Mouse (Mus musculus): ENCODE results near the gene Cidec. TPM values are rescaled to one million over a fixed set of nuclear protein-coding genes. Genes with fewer than 3 reads are reported as not detected.

Gene Cidec
- polyA plus RNA-seq, 1 experiment from 2014 or later, result 1.3 TPM

DNA sequence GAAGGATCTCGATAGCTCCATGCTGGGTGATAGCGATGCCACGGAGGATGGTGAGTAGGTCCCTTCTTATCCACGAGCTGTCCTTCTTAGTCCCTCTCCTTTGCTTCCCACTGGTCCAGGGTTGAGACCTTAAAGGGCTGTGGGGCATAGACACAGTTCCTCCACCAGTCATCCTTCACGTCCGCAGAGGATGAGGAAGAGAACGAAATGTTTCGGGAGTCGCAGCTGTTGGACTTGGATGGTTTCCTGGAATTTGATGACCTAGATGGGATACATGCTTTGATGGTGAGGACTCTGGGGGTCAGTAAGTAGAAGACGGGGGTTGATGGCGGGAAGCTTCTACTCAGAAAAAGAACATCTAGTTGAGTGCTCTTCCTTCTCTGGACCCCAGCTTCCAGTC is 40.7 kb downstream of the Cidec start:
- WGBS, result 86% methylated on average over 11 of the region's 11 CpGs
- ATAC-seq (no peak), DNase-seq (ENCODE audit: low spot score) (no peak)
- Histone ChIP-seq H3K9me3 (ENCODE audit: low read length) (no peaks in the 10 kb centered on the region), H3K4me3 (ENCODE audit: low read depth, low read length) (no peak overlapping the region), H3K27me3 (replicated peaks; ENCODE audit: insufficient read depth, low read length) (no peaks in the 10 kb centered on the region), H3K4me2 (replicated peaks; ENCODE audit: low read depth, low read length) (no peak overlapping the region), H3K27ac (ENCODE audit: low read length) (no peak overlapping the region), H3K4me1 (ENCODE audit: insufficient read depth, low read depth, low read length) (no peaks in the 10 kb centered on the region), H3K36me3 (ENCODE audit: insufficient read depth, low read length) (peaks cover 4% of the 10 kb centered on the region), H3K9ac (replicated peaks; ENCODE audit: low read depth) (no peak overlapping the region)
- TF ChIP-seq CTCF (IDR thresholded peaks at IDR 0.05) (no peak), EP300 (IDR thresholded peaks at IDR 0.05) (no peak)

DNA sequence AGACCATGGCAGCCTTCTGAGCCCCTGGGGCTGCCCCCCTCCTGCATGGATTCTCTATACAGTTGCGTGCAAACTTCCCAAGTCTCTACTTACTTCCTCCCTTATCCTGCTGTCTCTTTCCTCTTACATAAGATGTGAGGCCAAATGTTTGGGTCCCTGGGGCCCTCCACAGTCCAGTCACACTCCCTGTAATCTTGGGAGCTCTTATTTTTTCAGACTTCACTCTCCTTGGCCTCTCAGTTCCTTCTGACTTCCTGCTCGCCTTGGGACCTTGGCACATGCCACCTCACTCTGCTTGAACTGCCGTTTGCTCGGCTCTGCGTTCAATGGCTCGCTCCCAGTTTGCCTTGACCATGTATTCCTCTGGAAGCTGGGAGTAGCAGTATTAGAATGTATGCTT is 41.6 kb downstream of the Cidec start:
- no peak overlapping the region for H3K4me2 ChIP-seq (replicated peaks; ENCODE audit: low read depth, low read length)
- ATAC-seq (no peak), DNase-seq (ENCODE audit: low spot score) (no peak)
- no peak overlapping the region for H3K4me3 ChIP-seq (ENCODE audit: low read depth, low read length)
- H3K9ac ChIP-seq (replicated peaks; ENCODE audit: low read depth), result no peak overlapping the region
- H3K9me3 ChIP-seq (ENCODE audit: low read length), result no peaks in the 10 kb centered on the region
- WGBS, result 84% methylated on average over 6 of the region's 6 CpGs
- no peaks in the 10 kb centered on the region for H3K4me1 ChIP-seq (ENCODE audit: insufficient read depth, low read depth, low read length)
- TF ChIP-seq EP300 (IDR thresholded peaks at IDR 0.05) (no peak), CTCF (IDR thresholded peaks at IDR 0.05) (no peak)
- H3K27ac ChIP-seq (ENCODE audit: low read length), result no peak overlapping the region
- H3K27me3 ChIP-seq (replicated peaks; ENCODE audit: insufficient read depth, low read length), result no peaks in the 10 kb centered on the region
- peaks cover 12% of the 10 kb centered on the region for H3K36me3 ChIP-seq (ENCODE audit: insufficient read depth, low read length)

DNA sequence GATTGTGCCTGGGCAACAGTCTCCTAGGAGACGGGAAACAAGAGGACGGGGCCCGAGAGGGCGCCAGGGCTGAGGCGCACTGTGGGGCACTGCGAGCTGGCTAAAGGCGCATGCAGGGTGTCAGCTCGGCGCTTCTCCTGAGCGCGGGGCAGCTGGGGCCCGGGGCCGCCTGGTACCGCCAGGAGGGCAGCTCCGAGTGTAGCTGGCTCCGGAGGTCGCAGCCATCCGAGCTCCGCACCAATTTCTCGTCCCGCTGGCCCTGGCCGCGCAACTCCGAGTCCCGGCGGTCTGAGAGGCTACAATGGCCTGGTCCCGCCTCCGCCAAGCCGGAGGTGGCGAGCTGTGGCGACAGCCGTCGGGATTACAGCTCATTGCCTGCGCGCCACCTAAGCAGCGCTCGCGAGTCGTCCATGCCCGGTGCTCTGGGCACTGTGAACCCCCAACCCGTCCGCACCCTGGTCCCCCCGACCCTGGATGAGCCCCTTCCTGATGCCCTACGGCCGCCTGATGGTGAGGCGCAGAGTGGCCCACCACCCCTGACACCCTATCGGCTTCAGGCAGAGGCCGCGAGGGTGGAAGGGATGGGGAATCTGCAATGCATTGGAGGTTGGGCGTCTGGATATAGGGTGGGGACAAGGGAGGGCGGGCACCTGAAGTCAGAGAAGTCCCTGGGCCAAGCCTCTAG is 43.0 kb downstream of the Cidec start:
- H3K27ac ChIP-seq (ENCODE audit: low read length), result no peak overlapping the region
- H3K4me2 ChIP-seq (replicated peaks; ENCODE audit: low read depth, low read length), result peak overlapping the region; percentile 66
- ATAC-seq (peak; percentile 84), DNase-seq (ENCODE audit: low spot score) (peak; percentile 43)
- TF ChIP-seq CTCF (IDR thresholded peaks at IDR 0.05), result 0 out of 2 replicates have a peak, but pooled peaks have one; percentile 2
- no peak for TF ChIP-seq EP300 (IDR thresholded peaks at IDR 0.05)
- peaks cover 24% of the 10 kb centered on the region for H3K36me3 ChIP-seq (ENCODE audit: insufficient read depth, low read length)
- peak overlapping the region; percentile 31 for H3K4me3 ChIP-seq (ENCODE audit: low read depth, low read length)
- H3K27me3 ChIP-seq (replicated peaks; ENCODE audit: insufficient read depth, low read length), result no peaks in the 10 kb centered on the region
- peak overlapping the region; percentile 47; the same call in 1 of the 2 replicates for H3K9ac ChIP-seq (replicated peaks; ENCODE audit: low read depth)
- 4% methylated on average over 42 of the region's 51 CpGs for WGBS
- H3K4me1 ChIP-seq (ENCODE audit: insufficient read depth, low read depth, low read length), result no peaks in the 10 kb centered on the region
- H3K9me3 ChIP-seq (ENCODE audit: low read length), result no peaks in the 10 kb centered on the region

DNA sequence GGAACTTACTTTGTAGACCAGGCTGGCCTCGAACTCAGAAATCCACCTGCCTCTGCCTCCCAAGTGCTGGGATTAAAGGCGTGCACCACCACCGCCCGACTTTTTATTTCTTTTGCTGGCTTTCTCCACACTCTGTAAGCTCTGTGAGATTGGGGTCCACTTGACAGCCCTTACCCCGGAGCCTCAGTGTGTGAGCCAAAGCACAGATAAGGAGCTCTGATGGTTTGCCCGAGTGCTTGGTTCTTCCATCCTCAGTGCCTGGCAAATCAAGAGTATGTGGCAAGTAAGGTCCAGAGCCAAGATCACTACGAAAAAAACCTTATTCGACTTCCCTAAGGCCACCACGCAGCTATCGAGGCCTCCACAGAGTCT is 43.6 kb downstream of the Cidec start:
- H3K27me3 ChIP-seq (replicated peaks; ENCODE audit: insufficient read depth, low read length), result no peaks in the 10 kb centered on the region
- ATAC-seq (no peak), DNase-seq (ENCODE audit: low spot score) (no peak)
- H3K4me3 ChIP-seq (ENCODE audit: low read depth, low read length), result peak overlapping the region; percentile 31
- no peaks in the 10 kb centered on the region for H3K4me1 ChIP-seq (ENCODE audit: insufficient read depth, low read depth, low read length)
- H3K36me3 ChIP-seq (ENCODE audit: insufficient read depth, low read length), result peaks cover 29% of the 10 kb centered on the region
- peak overlapping the region; percentile 47; the same call in 1 of the 2 replicates for H3K9ac ChIP-seq (replicated peaks; ENCODE audit: low read depth)
- WGBS, result 23% methylated on average over 10 of the region's 10 CpGs
- H3K4me2 ChIP-seq (replicated peaks; ENCODE audit: low read depth, low read length), result peak overlapping the region; percentile 66
- no peaks in the 10 kb centered on the region for H3K9me3 ChIP-seq (ENCODE audit: low read length)
- no peak overlapping the region for H3K27ac ChIP-seq (ENCODE audit: low read length)
- TF ChIP-seq CTCF (IDR thresholded peaks at IDR 0.05), result no peak
- no peak for TF ChIP-seq EP300 (IDR thresholded peaks at IDR 0.05)

DNA sequence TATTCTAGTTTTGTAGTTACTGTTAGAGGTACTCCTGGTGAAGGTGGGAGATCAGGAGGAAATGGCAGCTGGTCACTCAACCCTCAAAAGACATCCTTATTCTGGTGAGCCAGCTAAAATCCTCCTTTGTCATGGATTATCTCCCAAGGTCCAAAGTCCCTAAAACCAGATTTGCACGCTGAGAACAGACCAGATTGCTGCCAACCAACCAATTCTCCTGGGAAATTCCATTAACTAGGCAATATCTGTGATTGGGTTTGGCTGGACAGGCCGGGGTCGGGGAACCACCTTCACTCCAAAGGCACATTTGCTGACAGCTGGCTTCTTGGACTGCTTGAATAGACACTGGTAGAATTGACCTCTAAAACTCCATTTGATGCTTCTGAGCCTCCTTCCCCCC is 44.8 kb downstream of the Cidec start:
- no peak for DNase-seq (ENCODE audit: low spot score)
- TF ChIP-seq CTCF (IDR thresholded peaks at IDR 0.05) (no peak), EP300 (IDR thresholded peaks at IDR 0.05) (no peak)
- H3K9ac ChIP-seq (replicated peaks; ENCODE audit: low read depth), result no peak overlapping the region
- WGBS, result 88% methylated on average over 3 of the region's 3 CpGs
- no peaks in the 10 kb centered on the region for H3K9me3 ChIP-seq (ENCODE audit: low read length)
- ATAC-seq, result no peak
- H3K36me3 ChIP-seq (ENCODE audit: insufficient read depth, low read length), result peaks cover 34% of the 10 kb centered on the region
- H3K27ac ChIP-seq (ENCODE audit: low read length), result no peak overlapping the region
- no peak overlapping the region for H3K4me2 ChIP-seq (replicated peaks; ENCODE audit: low read depth, low read length)
- no peaks in the 10 kb centered on the region for H3K4me1 ChIP-seq (ENCODE audit: insufficient read depth, low read depth, low read length)
- no peak overlapping the region for H3K4me3 ChIP-seq (ENCODE audit: low read depth, low read length)
- H3K27me3 ChIP-seq (replicated peaks; ENCODE audit: insufficient read depth, low read length), result no peaks in the 10 kb centered on the region

DNA sequence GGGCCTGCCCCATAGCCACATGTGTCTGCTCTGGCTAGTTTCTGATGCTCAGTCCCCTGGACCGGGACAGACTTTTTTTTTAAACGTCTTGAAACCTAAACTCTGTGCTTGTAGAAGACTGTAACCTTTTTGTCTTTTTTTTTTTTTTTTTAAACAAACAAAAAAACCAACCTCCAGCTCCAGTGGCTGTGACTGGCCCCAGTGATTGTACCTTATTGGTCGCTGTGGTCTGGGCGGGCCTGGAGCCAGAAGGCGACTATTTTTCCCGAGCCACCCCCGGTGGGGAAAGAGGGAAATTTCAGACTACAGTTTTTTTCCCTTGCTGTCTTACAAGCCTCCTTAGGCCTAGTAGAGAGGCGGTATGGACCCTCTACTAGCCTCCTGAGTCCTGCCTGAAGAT is 46.6 kb downstream of the Cidec start, which contains the start of gene Ttll3:
Ttll3 (plus strand) TSS at position 301 of the 400 bp plus-strand sequence.
- no peaks in the 10 kb centered on the region for H3K9me3 ChIP-seq (ENCODE audit: low read length)
- TF ChIP-seq CTCF (IDR thresholded peaks at IDR 0.05) (no peak), EP300 (IDR thresholded peaks at IDR 0.05) (no peak)
- no peaks in the 10 kb centered on the region for H3K27me3 ChIP-seq (replicated peaks; ENCODE audit: insufficient read depth, low read length)
- H3K4me1 ChIP-seq (ENCODE audit: insufficient read depth, low read depth, low read length), result no peaks in the 10 kb centered on the region
- WGBS, result 65% methylated on average over 8 of the region's 8 CpGs
- DNase-seq (ENCODE audit: low spot score) (no peak), ATAC-seq (no peak)
- no peak within 1 kb of the TSS for H3K4me3 ChIP-seq (ENCODE audit: low read depth, low read length)
- peaks cover 45% of the 10 kb centered on the region for H3K36me3 ChIP-seq (ENCODE audit: insufficient read depth, low read length)
- H3K4me2 ChIP-seq (replicated peaks; ENCODE audit: low read depth, low read length), result no peak within 1 kb of the TSS
- no peak within 1 kb of the TSS for H3K9ac ChIP-seq (replicated peaks; ENCODE audit: low read depth)
- H3K27ac ChIP-seq (ENCODE audit: low read length), result no peak within 1 kb of the TSS

Data from lung, postnatal 0 days (tissue).